Mouse (Mus musculus) kidney, postnatal 25 days (tissue): Measurements from ENCODE around the gene Gpsm1.
"Not testable (repeated sequence)": the region's sequence is repeated elsewhere in the genome, so short reads cannot be mapped to it uniquely, and the experiment has no call there.

Source experiments
- DNase-seq, 2 experiments: peaks; one replicate each; pipeline ENCODE4 v3.0.0; 2021; ENCODE audit warnings: mixed read lengths in 2 of 2

The Gpsm1 gene

GRCm38 (mm10) chr2:26380871-26381270 lies 65.6 kb downstream of the Gpsm1 start:
- DNase-seq, result not testable (repeated sequence)

GRCm38 (mm10) chr2:26387713-26388112 lies 72.4 kb downstream of the Gpsm1 start:
- peak; percentile 45 to 71 for DNase-seq

- DNase-seq, result no peak
These were observed 73.4 kb downstream of the Gpsm1 start for GRCm38 (mm10) chr2:26388682-26389153.

- DNase-seq, result peak; percentile 84 to 92
These were observed 73.9 kb downstream of the Gpsm1 start, which contains the start of the genes Entr1 and Pmpca for GRCm38 (mm10) chr2:26389154-26389690. Gene Entr1, minus strand, starts transcription at chr2:26389316. Gene Pmpca, plus strand, starts transcription at chr2:26389339.

GRCm38 (mm10) chr2:26390954-26391353 lies 75.6 kb downstream of the Gpsm1 start:
- no peak for DNase-seq

- DNase-seq, result no peak
These were observed 76.3 kb downstream of the Gpsm1 start for GRCm38 (mm10) chr2:26391617-26392016.
